Mouse (Mus musculus) midbrain, embryonic 12.5 days (tissue): ENCODE results near the gene Efcab9. TPM values are rescaled to one million over a fixed set of nuclear protein-coding genes. Genes with fewer than 3 reads are reported as not detected.

ENCODE experiments used
- ATAC-seq: fragments of 200-750 bp; cut with Nextera tagmentation; 2 replicates; pipeline ENCODE4 v1.8.0; 2017; ENCODE audit warnings: low read depth, moderate TSS enrichment, moderate library complexity; ENCODE audit not compliant: low FRiP score
- H3K27ac ChIP-seq: fragments of 300-500 bp; sonication (generic); replicated peaks from 2 replicates; pipeline ENCODE4 v1.5.1; 2016; ENCODE audit warnings: mild to moderate bottlenecking
- H3K27me3 ChIP-seq: fragments of 300-500 bp; sonication (generic); 2 replicates; pipeline ENCODE4 v1.6.1; 2016; ENCODE audit warnings: mild to moderate bottlenecking
- H3K36me3 ChIP-seq: fragments of 300-500 bp; sonication (generic); 2 replicates; pipeline ENCODE4 v1.6.1; 2016
- H3K4me1 ChIP-seq: fragments of 300-500 bp; sonication (generic); 2 replicates; pipeline ENCODE4 v1.6.1; 2016
- H3K4me2 ChIP-seq: fragments of 300-500 bp; sonication (generic); replicated peaks from 2 replicates; pipeline ENCODE4 v1.6.1; 2016; ENCODE audit warnings: mild to moderate bottlenecking, moderate library complexity
- H3K4me3 ChIP-seq: fragments of 300-500 bp; sonication (generic); 2 replicates; pipeline ENCODE4 v1.5.1; 2016; ENCODE audit warnings: mild to moderate bottlenecking
- H3K9ac ChIP-seq: fragments of 300-500 bp; sonication (generic); replicated peaks from 2 replicates; pipeline ENCODE4 v1.6.1; 2016; ENCODE audit warnings: mild to moderate bottlenecking, moderate library complexity
- H3K9me3 ChIP-seq: fragments of 300-500 bp; sonication (generic); 2 replicates; pipeline ENCODE4 v1.6.1; 2016; ENCODE audit warnings: mild to moderate bottlenecking
- WGBS: fragments of 180-500 bp; shearing (Covaris S2); methylation state at CpG from one replicate; pipeline ENCODE4 v1.1.7; 2016; 5-methylcytosine and 5-hydroxymethylcytosine counted together
- polyA plus RNA-seq: library from polyadenylated mRNA; unstranded; fragments of >200 nt; fragmentation: Nextera tagmentation; extraction: Ambion mirVana; gene quantifications from 2 replicates; pipeline ENCODE4 v1.2.1, GENCODE M21; 2016

Efcab9 gene
- polyA plus RNA-seq, 1 experiment from 2014 or later: 0.89 TPM

GRCm38 (mm10) chr11:32544497-32544896 lies 12.6 kb upstream of the Efcab9 start:
- Histone ChIP-seq H3K27ac (no peak overlapping the region), H3K4me2 (no peak overlapping the region), H3K9me3 (no peaks in the 10 kb centered on the region), H3K4me1 (peaks cover 10% of the 10 kb centered on the region), H3K36me3 (no peaks in the 10 kb centered on the region), H3K4me3 (no peak overlapping the region), H3K27me3 (peaks cover 12% of the 10 kb centered on the region; the same call in 1 of the 2 replicates), H3K9ac (no peak overlapping the region)
- no peak for ATAC-seq
- 88% methylated on average over 5 of the region's 5 CpGs for WGBS

GRCm38 (mm10) chr11:32544041-32544440 lies 12.2 kb upstream of the Efcab9 start:
- WGBS: 88% methylated on average over 6 of the region's 6 CpGs
- Histone ChIP-seq H3K9ac (no peak overlapping the region), H3K27ac (no peak overlapping the region), H3K4me1 (peaks cover 5% of the 10 kb centered on the region; the same call in 1 of the 2 replicates), H3K9me3 (no peaks in the 10 kb centered on the region), H3K27me3 (peaks cover 12% of the 10 kb centered on the region; the same call in 1 of the 2 replicates), H3K36me3 (no peaks in the 10 kb centered on the region), H3K4me3 (no peak overlapping the region), H3K4me2 (no peak overlapping the region)
- no peak for ATAC-seq

- H3K4me1 ChIP-seq: peaks cover 10% of the 10 kb centered on the region; the same call in 1 of the 2 replicates
- H3K4me3 ChIP-seq: no peak overlapping the region
- ATAC-seq: no peak
- no peak overlapping the region for H3K9ac ChIP-seq
- peaks cover 12% of the 10 kb centered on the region; the same call in 1 of the 2 replicates for H3K27me3 ChIP-seq
- no peak overlapping the region for H3K4me2 ChIP-seq
- no peak overlapping the region for H3K27ac ChIP-seq
- 45% methylated on average over 2 of the region's 3 CpGs for WGBS
- H3K36me3 ChIP-seq: no peaks in the 10 kb centered on the region
- no peaks in the 10 kb centered on the region for H3K9me3 ChIP-seq
These were observed 11.0 kb upstream of the Efcab9 start for GRCm38 (mm10) chr11:32542687-32543411.

- Histone ChIP-seq H3K9me3 (no peaks in the 10 kb centered on the region), H3K4me2 (no peak overlapping the region), H3K9ac (no peak overlapping the region), H3K27me3 (peaks cover 12% of the 10 kb centered on the region; the same call in 1 of the 2 replicates), H3K4me3 (no peak overlapping the region), H3K27ac (no peak overlapping the region), H3K4me1 (peaks cover 16% of the 10 kb centered on the region; the same call in 1 of the 2 replicates), H3K36me3 (no peaks in the 10 kb centered on the region)
- 91% methylated on average over 4 of the region's 4 CpGs for WGBS
- ATAC-seq: no peak
These were observed 10.3 kb upstream of the Efcab9 start for GRCm38 (mm10) chr11:32542181-32542580.

GRCm38 (mm10) chr11:32540463-32540862 lies 8.6 kb upstream of the Efcab9 start:
- no peak overlapping the region for H3K4me2 ChIP-seq
- no peak overlapping the region for H3K27ac ChIP-seq
- WGBS: 90% methylated on average over 6 of the region's 6 CpGs
- H3K4me3 ChIP-seq: no peak overlapping the region
- peaks cover 18% of the 10 kb centered on the region; the same call in 1 of the 2 replicates for H3K4me1 ChIP-seq
- H3K9ac ChIP-seq: no peak overlapping the region
- ATAC-seq: no peak
- peaks cover 16% of the 10 kb centered on the region; the same call in 1 of the 2 replicates for H3K27me3 ChIP-seq
- no peaks in the 10 kb centered on the region for H3K36me3 ChIP-seq
- H3K9me3 ChIP-seq: no peaks in the 10 kb centered on the region

- H3K4me3 ChIP-seq: no peak overlapping the region
- peaks cover 18% of the 10 kb centered on the region; the same call in 1 of the 2 replicates for H3K4me1 ChIP-seq
- ATAC-seq: no peak
- no peaks in the 10 kb centered on the region for H3K36me3 ChIP-seq
- WGBS: 87% methylated on average over 7 of the region's 7 CpGs
- no peak overlapping the region for H3K9ac ChIP-seq
- peaks cover 24% of the 10 kb centered on the region for H3K27me3 ChIP-seq
- no peak overlapping the region for H3K4me2 ChIP-seq
- H3K9me3 ChIP-seq: no peaks in the 10 kb centered on the region
- no peak overlapping the region for H3K27ac ChIP-seq
These were observed 7.8 kb upstream of the Efcab9 start for GRCm38 (mm10) chr11:32539717-32540116.

GRCm38 (mm10) chr11:32538846-32539245 lies 7.0 kb upstream of the Efcab9 start:
- Histone ChIP-seq H3K27ac (no peak overlapping the region), H3K4me1 (peaks cover 24% of the 10 kb centered on the region)
- WGBS: 89% methylated on average over 4 of the region's 4 CpGs

GRCm38 (mm10) chr11:32538435-32538834 lies 6.6 kb upstream of the Efcab9 start:
- H3K9me3 ChIP-seq: no peaks in the 10 kb centered on the region
- no peak overlapping the region for H3K4me2 ChIP-seq
- 69% methylated on average over 6 of the region's 6 CpGs for WGBS
- no peak for ATAC-seq
- no peaks in the 10 kb centered on the region for H3K36me3 ChIP-seq
- peaks cover 28% of the 10 kb centered on the region for H3K4me1 ChIP-seq
- no peak overlapping the region for H3K9ac ChIP-seq
- H3K4me3 ChIP-seq: no peak overlapping the region
- H3K27ac ChIP-seq: no peak overlapping the region
- peaks cover 36% of the 10 kb centered on the region for H3K27me3 ChIP-seq

More at GRCm38 (mm10) chr11:32538846-32539245, 7.0 kb upstream of the Efcab9 start:
- no peaks in the 10 kb centered on the region for H3K9me3 ChIP-seq
- no peak overlapping the region for H3K4me3 ChIP-seq
- H3K9ac ChIP-seq: no peak overlapping the region
- peaks cover 32% of the 10 kb centered on the region for H3K27me3 ChIP-seq
- H3K4me2 ChIP-seq: no peak overlapping the region
- no peak for ATAC-seq
- H3K36me3 ChIP-seq: no peaks in the 10 kb centered on the region

- Histone ChIP-seq H3K9me3 (no peaks in the 10 kb centered on the region), H3K36me3 (no peaks in the 10 kb centered on the region), H3K4me2 (no peak overlapping the region), H3K4me3 (no peak overlapping the region), H3K27ac (no peak overlapping the region), H3K27me3 (peaks cover 43% of the 10 kb centered on the region), H3K4me1 (peaks cover 33% of the 10 kb centered on the region), H3K9ac (no peak overlapping the region)
- 28% methylated on average over 7 of the region's 7 CpGs for WGBS
- no peak for ATAC-seq
These were observed 5.1 kb upstream of the Efcab9 start for GRCm38 (mm10) chr11:32536954-32537353.

- H3K4me1 ChIP-seq: peaks cover 33% of the 10 kb centered on the region
- H3K27me3 ChIP-seq: peaks cover 54% of the 10 kb centered on the region
- no peak overlapping the region for H3K4me2 ChIP-seq
- H3K4me3 ChIP-seq: no peak overlapping the region
- no peak overlapping the region for H3K27ac ChIP-seq
- no peaks in the 10 kb centered on the region for H3K36me3 ChIP-seq
- no peak overlapping the region for H3K9ac ChIP-seq
- 93% methylated on average over 4 of the region's 4 CpGs for WGBS
- no peaks in the 10 kb centered on the region for H3K9me3 ChIP-seq
- ATAC-seq: no peak
These were observed 3.8 kb upstream of the Efcab9 start for GRCm38 (mm10) chr11:32535646-32536045.

GRCm38 (mm10) chr11:32534453-32535075 lies 2.7 kb upstream of the Efcab9 start:
- Histone ChIP-seq H3K27me3 (peaks cover 53% of the 10 kb centered on the region), H3K4me2 (peak overlapping the region; percentile 97; the same call in 1 of the 2 replicates), H3K9ac (no peak overlapping the region), H3K36me3 (no peaks in the 10 kb centered on the region), H3K4me3 (no peak overlapping the region), H3K4me1 (peaks cover 33% of the 10 kb centered on the region), H3K9me3 (no peaks in the 10 kb centered on the region), H3K27ac (no peak overlapping the region)
- 72% methylated on average over 7 of the region's 7 CpGs for WGBS
- ATAC-seq: no peak
